Mouse (Mus musculus) kidney, adult 2 months (tissue): ENCODE measurements around the gene Gtpbp8.

ENCODE experiments used
- CTCF ChIP-seq: fragments of 200-500 bp; conservative IDR thresholded peaks from 2 replicates; pipeline ENCODE4 v1.5.1; 2011; ENCODE audit warnings: low read depth, mild to moderate bottlenecking, control low read depth, low read length, moderate library complexity, mixed read lengths; ENCODE audit not compliant: insufficient read depth, insufficient read length
- POLR2A ChIP-seq: fragments of 200-500 bp; IDR thresholded peaks from one replicate; pipeline ENCODE4 v1.6.1; 2011; ENCODE audit warnings: low read depth, low read length, control low read depth

- no peak for TF ChIP-seq CTCF
- TF ChIP-seq POLR2A, result no peak
These were observed 54.5 kb downstream of the Gtpbp8 start for GRCm38 (mm10) chr16:44691561-44692141.
